Mouse (Mus musculus) hindbrain, embryonic 14.5 days (tissue): ENCODE results near the gene Arid3c. TPM values are rescaled to one million over a fixed set of nuclear protein-coding genes. Genes with fewer than 3 reads are reported as not detected.
A peak's percentile ranks its signal among the peaks of the same experiment; 100 is the strongest.

ENCODE experiments used
- ATAC-seq: fragments of 200-750 bp; cut with Nextera tagmentation; 2 replicates; pipeline ENCODE4 v1.8.0; 2017; ENCODE audit warnings: moderate number of reproducible peaks, mild to moderate bottlenecking, moderate TSS enrichment, moderate library complexity; ENCODE audit not compliant: low FRiP score
- DNase-seq: peaks from one replicate; pipeline ENCODE4 v3.0.0-alpha.2; 2015; ENCODE audit warnings: low spot score
- H3K27ac ChIP-seq: fragments of 300-500 bp; sonication (generic); 2 replicates; pipeline ENCODE4 v1.5.1; 2014; ENCODE audit warnings: mild to moderate bottlenecking, moderate library complexity
- H3K27me3 ChIP-seq: fragments of 300-500 bp; sonication (generic); 2 replicates; pipeline ENCODE4 v1.6.1; 2014; ENCODE audit warnings: mild to moderate bottlenecking, low read length, mixed read lengths; ENCODE audit not compliant: control insufficient read depth, insufficient read depth
- H3K36me3 ChIP-seq: fragments of 300-500 bp; sonication (generic); replicated peaks from 2 replicates; pipeline ENCODE4 v1.6.1; 2014; ENCODE audit not compliant: control insufficient read depth, insufficient read depth
- H3K4me1 ChIP-seq: fragments of 300-500 bp; sonication (generic); replicated peaks from 2 replicates; pipeline ENCODE4 v1.6.1; 2014; ENCODE audit warnings: antibody characterized with exemption, low read length, mixed read lengths; ENCODE audit not compliant: control insufficient read depth, insufficient read depth
- H3K4me2 ChIP-seq: fragments of 300-500 bp; sonication (generic); replicated peaks from 2 replicates; pipeline ENCODE4 v1.6.1; 2014; ENCODE audit warnings: mild to moderate bottlenecking, moderate library complexity
- H3K4me3 ChIP-seq: fragments of 300-500 bp; sonication (generic); replicated peaks from 2 replicates; pipeline ENCODE4 v1.5.1; 2014; ENCODE audit warnings: mild to moderate bottlenecking, low read length
- H3K9ac ChIP-seq: fragments of 300-500 bp; sonication (generic); 2 replicates; pipeline ENCODE4 v1.6.1; 2014
- H3K9me3 ChIP-seq: fragments of 300-500 bp; sonication (generic); 2 replicates; pipeline ENCODE4 v1.6.1; 2016; ENCODE audit warnings: low read length; ENCODE audit not compliant: control insufficient read depth
- WGBS: fragments of 180-500 bp; shearing (Covaris S2); extraction: QIAGEN DNeasy Blood & Tissue Kit; methylation state at CpG from one replicate; pipeline ENCODE4 v1.1.7; 2014; 5-methylcytosine and 5-hydroxymethylcytosine counted together
- polyA plus RNA-seq: library from polyadenylated mRNA; unstranded; fragments of >200 nt; fragmentation: Nextera tagmentation; extraction: Ambion mirVana; gene quantifications from 2 replicates; pipeline ENCODE4 v1.2.1, GENCODE M21; 2014

Gene Arid3c
- polyA plus RNA-seq, 1 experiment from 2014 or later: 1.5 TPM

DNA sequence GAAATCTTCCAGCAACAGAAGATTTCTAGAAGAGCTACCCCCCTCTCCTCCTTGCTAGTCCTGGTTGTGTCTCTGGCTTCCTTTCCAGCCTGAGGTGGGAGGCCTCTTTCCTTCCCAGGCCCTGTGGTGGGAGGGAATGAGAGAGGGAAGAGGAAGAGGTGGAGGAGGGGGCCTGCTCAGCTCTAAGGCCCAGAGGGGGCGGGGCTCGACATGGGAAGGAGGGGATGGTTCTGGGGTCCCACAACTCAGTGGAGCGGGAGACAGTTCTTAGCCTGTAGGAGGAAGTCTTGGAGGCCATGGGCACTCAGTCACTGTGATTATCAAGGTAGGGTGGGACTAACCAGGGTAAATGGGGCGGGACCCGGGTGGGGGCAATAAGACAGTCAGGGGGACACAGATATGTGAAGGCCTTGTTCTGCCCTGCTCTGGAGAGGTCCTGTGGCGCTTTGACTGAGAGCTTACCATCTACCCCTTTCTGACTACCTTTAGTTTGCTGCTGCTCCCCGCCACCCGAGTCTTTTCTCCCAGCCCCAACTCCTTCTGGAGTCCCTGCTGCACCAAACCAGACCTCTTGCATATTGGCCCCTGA, 31.3 kb upstream of the Arid3c start:
- ATAC-seq (peak; percentile 19; the same call in 1 of the 2 replicates), DNase-seq (peak; percentile 24)
- peaks cover 22% of the 10 kb centered on the region for H3K4me1 ChIP-seq
- peaks cover 13% of the 10 kb centered on the region for H3K36me3 ChIP-seq
- H3K9ac ChIP-seq: peak overlapping the region; percentile 37; the same call in 1 of the 2 replicates
- 0 out of 2 replicates have a peak overlapping the region, but pooled peaks have one; percentile 15 for H3K4me2 ChIP-seq
- WGBS: 46% methylated on average over 8 of the region's 8 CpGs
- H3K9me3 ChIP-seq: no peaks in the 10 kb centered on the region
- H3K27me3 ChIP-seq: no peaks in the 10 kb centered on the region
- H3K27ac ChIP-seq: peak overlapping the region; percentile 53; the same call in 1 of the 2 replicates
- no peak overlapping the region for H3K4me3 ChIP-seq

DNA sequence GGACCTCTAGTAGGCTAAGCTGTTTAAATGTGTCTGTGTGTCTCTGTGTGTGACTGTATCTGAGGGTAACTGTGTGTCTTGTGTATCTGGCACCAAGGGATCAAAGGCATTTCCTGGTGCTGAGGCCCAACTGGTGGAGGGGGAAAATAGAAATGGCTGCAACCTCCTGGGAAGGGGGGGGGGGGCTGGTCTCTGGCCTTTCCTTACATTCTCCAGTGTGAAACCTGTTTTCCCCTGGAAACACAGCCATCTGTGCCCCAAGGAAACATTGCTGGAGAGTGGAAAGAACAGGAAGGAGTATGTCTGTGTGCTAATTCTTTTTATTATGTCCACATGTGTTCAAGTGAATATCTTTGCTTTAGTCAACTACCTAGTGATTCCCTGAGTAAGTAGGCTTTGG, 30.7 kb upstream of the Arid3c start:
- H3K9me3 ChIP-seq: no peaks in the 10 kb centered on the region
- H3K4me3 ChIP-seq: 0 out of 2 replicates have a peak overlapping the region, but pooled peaks have one; percentile 28
- DNase-seq (no peak), ATAC-seq (no peak)
- peaks cover 13% of the 10 kb centered on the region for H3K36me3 ChIP-seq
- H3K27me3 ChIP-seq: no peaks in the 10 kb centered on the region
- no peak overlapping the region for H3K27ac ChIP-seq
- peaks cover 22% of the 10 kb centered on the region for H3K4me1 ChIP-seq
- peak overlapping the region; percentile 37; the same call in 1 of the 2 replicates for H3K9ac ChIP-seq
- peak overlapping the region; percentile 46 for H3K4me2 ChIP-seq

- Histone ChIP-seq H3K27me3 (no peaks in the 10 kb centered on the region), H3K27ac (peak overlapping the region; percentile 27; the same call in 1 of the 2 replicates), H3K9ac (peak overlapping the region; percentile 37), H3K4me3 (peak overlapping the region; percentile 28), H3K4me2 (peak overlapping the region; percentile 46), H3K36me3 (peaks cover 9% of the 10 kb centered on the region), H3K9me3 (no peaks in the 10 kb centered on the region), H3K4me1 (peaks cover 28% of the 10 kb centered on the region)
- WGBS: 86% methylated on average over 4 of the region's 4 CpGs
- ATAC-seq (no peak), DNase-seq (peak; percentile 18)
Measured at GRCm38 (mm10) chr4:41760911-41761310, 30.0 kb upstream of the Arid3c start.

GRCm38 (mm10) chr4:41760288-41760721, 29.4 kb upstream of the Arid3c start:
- peak overlapping the region; percentile 27 for H3K27ac ChIP-seq
- H3K4me3 ChIP-seq: peak overlapping the region; percentile 28
- ATAC-seq (peak; percentile 68), DNase-seq (peak; percentile 74)
- peak overlapping the region; percentile 37 for H3K9ac ChIP-seq
- H3K4me2 ChIP-seq: peak overlapping the region; percentile 46
- no peaks in the 10 kb centered on the region for H3K9me3 ChIP-seq
- H3K4me1 ChIP-seq: peaks cover 28% of the 10 kb centered on the region
- WGBS: 0% methylated on average over 15 of the region's 15 CpGs
- H3K36me3 ChIP-seq: peaks cover 4% of the 10 kb centered on the region
- H3K27me3 ChIP-seq: no peaks in the 10 kb centered on the region

- Histone ChIP-seq H3K9ac (peak overlapping the region; percentile 37; the same call in 1 of the 2 replicates), H3K36me3 (peaks cover 4% of the 10 kb centered on the region), H3K4me3 (peak overlapping the region; percentile 28), H3K4me2 (peak overlapping the region; percentile 46), H3K4me1 (peaks cover 29% of the 10 kb centered on the region), H3K27me3 (no peaks in the 10 kb centered on the region), H3K9me3 (no peaks in the 10 kb centered on the region), H3K27ac (peak overlapping the region; percentile 27; the same call in 1 of the 2 replicates)
- no peak for DNase-seq
- WGBS: 44% methylated on average over 6 of the region's 6 CpGs
- ATAC-seq: no peak
Measured at GRCm38 (mm10) chr4:41759656-41760287, 28.8 kb upstream of the Arid3c start.

DNA sequence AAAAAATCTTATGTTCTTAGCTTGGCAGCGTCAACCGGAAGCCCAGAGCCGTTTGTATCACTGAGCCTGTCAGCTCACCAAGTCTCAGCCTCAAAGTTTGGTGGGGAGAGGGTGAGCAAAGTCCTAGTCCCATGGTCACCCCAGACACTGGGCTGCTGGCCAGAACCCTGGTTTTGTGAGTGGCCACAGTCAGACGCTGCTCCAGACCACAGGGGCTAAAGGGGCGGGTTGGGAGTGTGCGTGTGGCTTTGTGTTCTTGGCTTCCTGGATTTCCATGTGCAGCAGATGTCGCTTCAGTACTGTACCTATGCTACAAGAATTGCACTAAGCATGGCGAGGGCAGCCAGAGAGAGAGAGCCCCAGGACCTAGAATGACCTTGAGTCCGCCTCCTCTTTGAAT, 28.3 kb upstream of the Arid3c start:
- H3K4me1 ChIP-seq: peaks cover 32% of the 10 kb centered on the region
- peaks cover 4% of the 10 kb centered on the region for H3K36me3 ChIP-seq
- 89% methylated on average over 9 of the region's 9 CpGs for WGBS
- no peak overlapping the region for H3K9ac ChIP-seq
- H3K4me3 ChIP-seq: no peak overlapping the region
- DNase-seq: no peak
- no peak overlapping the region for H3K27ac ChIP-seq
- H3K4me2 ChIP-seq: no peak overlapping the region
- ATAC-seq: no peak
- no peaks in the 10 kb centered on the region for H3K9me3 ChIP-seq
- H3K27me3 ChIP-seq: no peaks in the 10 kb centered on the region

DNA sequence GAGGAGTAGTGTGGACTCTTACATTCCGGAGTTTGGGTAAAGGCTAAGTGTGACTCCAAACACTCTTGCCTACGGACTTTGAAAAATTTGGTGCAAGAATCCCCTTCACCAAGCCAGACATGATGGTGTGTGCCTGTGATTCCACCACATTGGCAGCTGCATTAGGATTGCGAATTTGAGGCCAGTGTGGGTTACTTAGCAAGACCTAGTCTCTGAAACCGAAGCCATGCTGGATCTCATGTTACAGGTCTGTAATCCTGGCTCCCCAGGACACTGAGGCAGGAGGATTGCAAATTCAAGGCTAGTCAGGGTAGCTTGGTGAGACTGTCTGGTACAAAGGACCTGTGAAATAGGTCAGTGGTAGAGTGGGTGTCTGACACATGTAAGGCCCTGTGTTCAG, 27.8 kb upstream of the Arid3c start:
- Histone ChIP-seq H3K9me3 (no peaks in the 10 kb centered on the region), H3K4me2 (no peak overlapping the region), H3K36me3 (peaks cover 4% of the 10 kb centered on the region), H3K27ac (no peak overlapping the region), H3K4me3 (no peak overlapping the region), H3K9ac (no peak overlapping the region), H3K4me1 (peaks cover 32% of the 10 kb centered on the region), H3K27me3 (no peaks in the 10 kb centered on the region)
- 95% methylated on average over 4 of the region's 4 CpGs for WGBS
- no peak for DNase-seq
- ATAC-seq: no peak

GRCm38 (mm10) chr4:41758021-41758420, 27.1 kb upstream of the Arid3c start:
- Histone ChIP-seq H3K4me3 (no peak overlapping the region), H3K27ac (no peak overlapping the region), H3K27me3 (no peaks in the 10 kb centered on the region), H3K4me2 (no peak overlapping the region), H3K9ac (no peak overlapping the region), H3K36me3 (peaks cover 4% of the 10 kb centered on the region), H3K9me3 (no peaks in the 10 kb centered on the region), H3K4me1 (peaks cover 32% of the 10 kb centered on the region)
- no peak for ATAC-seq
- no peak for DNase-seq
- WGBS: 87% methylated on average over 11 of the region's 11 CpGs

DNA sequence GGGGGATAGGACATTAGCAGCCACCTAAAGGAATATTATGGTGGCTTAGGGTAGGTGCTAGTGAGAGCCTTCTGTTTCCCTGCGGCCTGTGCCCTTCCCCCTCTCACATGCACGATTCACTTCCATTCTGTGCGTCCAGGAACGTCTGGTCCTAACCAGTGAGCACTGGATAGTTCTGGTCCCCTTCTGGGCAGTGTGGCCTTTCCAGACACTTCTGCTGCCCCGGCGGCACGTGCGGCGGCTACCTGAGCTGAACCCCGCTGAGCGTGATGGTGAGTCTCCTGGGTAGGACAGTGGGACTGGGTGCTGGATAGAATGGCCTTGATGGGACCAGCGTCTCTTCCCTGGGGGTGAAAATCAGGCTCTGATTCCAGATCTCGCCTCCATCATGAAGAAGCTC, 26.4 kb upstream of the Arid3c start:
- H3K4me1 ChIP-seq: peaks cover 30% of the 10 kb centered on the region
- no peak overlapping the region for H3K9ac ChIP-seq
- no peak for ATAC-seq

More for the DNA sequence above, 26.4 kb upstream of the Arid3c start:
- Histone ChIP-seq H3K27ac (no peak overlapping the region), H3K4me3 (no peak overlapping the region), H3K27me3 (no peaks in the 10 kb centered on the region), H3K36me3 (peaks cover 4% of the 10 kb centered on the region), H3K4me2 (no peak overlapping the region), H3K9me3 (no peaks in the 10 kb centered on the region)
- 89% methylated on average over 13 of the region's 13 CpGs for WGBS
- no peak for DNase-seq
